Mouse (Mus musculus) midbrain, embryonic 11.5 days (tissue): ENCODE results near the gene Olfr311. TPM values are rescaled to one million over a fixed set of nuclear protein-coding genes. Genes with fewer than 3 reads are reported as not detected.
"Not testable (repeated sequence)": the region's sequence is repeated elsewhere in the genome, so short reads cannot be mapped to it uniquely, and the experiment has no call there.

ENCODE experiments used
- ATAC-seq: fragments of 200-750 bp; cut with Nextera tagmentation; 2 replicates; pipeline ENCODE4 v1.8.0; 2017; ENCODE audit warnings: moderate TSS enrichment, moderate library complexity; ENCODE audit not compliant: low FRiP score
- DNase-seq: peaks from one replicate; pipeline ENCODE4 v3.0.0; 2015; ENCODE audit warnings: low spot score; ENCODE audit errors: missing footprints
- H3K27ac ChIP-seq: fragments of 300-500 bp; sonication (generic); 2 replicates; pipeline ENCODE4 v1.5.1; 2014; ENCODE audit warnings: low read depth, low read length
- H3K27me3 ChIP-seq: fragments of 300-500 bp; sonication (generic); 2 replicates; pipeline ENCODE4 v1.6.1; 2014; ENCODE audit warnings: mild to moderate bottlenecking, low read length, moderate library complexity, mixed read lengths; ENCODE audit not compliant: control insufficient read depth, insufficient read depth
- H3K36me3 ChIP-seq: fragments of 300-500 bp; sonication (generic); 2 replicates; pipeline ENCODE4 v1.6.1; 2014; ENCODE audit warnings: mild to moderate bottlenecking, low read length, moderate library complexity, mixed read lengths; ENCODE audit not compliant: control insufficient read depth, insufficient read depth
- H3K4me1 ChIP-seq: fragments of 300-500 bp; sonication (generic); 2 replicates; pipeline ENCODE4 v1.6.1; 2014; ENCODE audit warnings: low read length; ENCODE audit not compliant: control insufficient read depth, insufficient read depth
- H3K4me2 ChIP-seq: fragments of 300-500 bp; sonication (generic); 2 replicates; pipeline ENCODE4 v1.6.1; 2014; ENCODE audit warnings: mild to moderate bottlenecking, moderate library complexity
- H3K4me3 ChIP-seq: fragments of 300-500 bp; sonication (generic); 2 replicates; pipeline ENCODE4 v1.5.1; 2014; ENCODE audit warnings: low read depth, low read length
- H3K9ac ChIP-seq: fragments of 300-500 bp; sonication (generic); 2 replicates; pipeline ENCODE4 v1.6.1; 2014; ENCODE audit warnings: low read length
- H3K9me3 ChIP-seq: fragments of 300-500 bp; sonication (generic); 2 replicates; pipeline ENCODE4 v1.6.1; 2016; ENCODE audit warnings: low read length; ENCODE audit not compliant: control insufficient read depth
- WGBS: fragments of 180-500 bp; shearing (Covaris S2); extraction: QIAGEN DNeasy Blood & Tissue Kit; methylation state at CpG from one replicate; pipeline ENCODE4 v1.1.7; 2014; 5-methylcytosine and 5-hydroxymethylcytosine counted together
- polyA plus RNA-seq: library from polyadenylated mRNA; unstranded; fragments of >200 nt; fragmentation: Nextera tagmentation; extraction: Ambion mirVana; gene quantifications from 2 replicates; pipeline ENCODE4 v1.2.1, GENCODE M21; 2014

Gene Olfr311
- not detected in 2 replicates for polyA plus RNA-seq

DNA sequence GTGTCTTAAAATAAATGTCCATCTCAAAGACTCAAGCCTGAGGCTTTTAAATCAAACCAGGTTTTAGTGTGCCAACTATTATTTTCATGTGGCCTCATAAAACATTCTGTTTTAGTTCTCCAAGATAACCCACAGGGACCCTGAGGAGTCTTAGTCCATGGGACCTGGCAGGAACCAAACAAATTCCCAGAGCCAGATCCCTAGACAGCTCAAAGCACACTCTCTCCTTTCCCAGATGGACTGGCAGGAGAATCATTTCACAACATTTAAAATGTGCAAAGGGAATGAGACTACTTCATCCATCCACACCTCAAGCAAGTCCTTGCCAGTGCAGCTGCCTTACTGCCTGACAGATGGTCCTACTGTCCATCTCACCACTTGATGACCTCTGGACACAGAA is at the start of gene Olfr311:
Gene Olfr311, plus strand, starts transcription at position 301 of the 400 bp plus-strand sequence.
- H3K27me3 ChIP-seq, H3K27ac ChIP-seq, ATAC-seq, H3K4me2 ChIP-seq, H3K9ac ChIP-seq, H3K9me3 ChIP-seq, H3K36me3 ChIP-seq, DNase-seq, H3K4me1 ChIP-seq, H3K4me3 ChIP-seq: not testable (repeated sequence)

- H3K9me3 ChIP-seq, result no peaks in the 10 kb centered on the region
- no peaks in the 10 kb centered on the region for H3K27me3 ChIP-seq
- no peaks in the 10 kb centered on the region for H3K4me1 ChIP-seq
- H3K36me3 ChIP-seq, result no peaks in the 10 kb centered on the region
- no peak for DNase-seq
- no peak overlapping the region for H3K4me2 ChIP-seq
- H3K4me3 ChIP-seq, result no peak overlapping the region
- WGBS, result 35% methylated on average over 3 of the region's 3 CpGs
- no peak overlapping the region for H3K9ac ChIP-seq
- H3K27ac ChIP-seq, result no peak overlapping the region
- ATAC-seq, result no peak
Observed at GRCm38 (mm10) chr11:58789532-58789931, 49.5 kb upstream of the Olfr311 start.

DNA sequence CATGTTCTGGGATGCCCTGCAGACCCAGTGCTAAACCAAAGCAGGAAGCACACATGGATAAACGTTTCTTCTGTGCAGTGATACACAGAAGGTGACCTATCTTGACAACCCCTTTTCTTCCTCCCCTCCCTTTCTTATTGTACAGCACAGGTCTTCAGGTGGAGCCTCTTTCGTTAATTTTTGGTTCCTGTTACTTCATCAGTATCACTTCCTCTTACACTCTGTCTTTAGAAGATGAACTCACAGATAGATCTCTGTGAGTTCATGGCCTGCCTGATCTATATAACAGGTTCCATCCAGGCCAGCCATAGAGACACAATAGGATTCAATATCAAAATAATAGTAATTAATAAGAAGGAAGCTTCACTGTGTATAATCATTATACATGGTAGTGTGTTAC is 49.0 kb upstream of the Olfr311 start:
- ATAC-seq, result no peak
- no peaks in the 10 kb centered on the region for H3K4me1 ChIP-seq
- 65% methylated on average over 2 of the region's 2 CpGs for WGBS

GRCm38 (mm10) chr11:58790646-58791045 is 48.4 kb upstream of the Olfr311 start:
- H3K9ac ChIP-seq, result no peak overlapping the region
- no peak overlapping the region for H3K27ac ChIP-seq
- DNase-seq (no peak), ATAC-seq (no peak)
- no peaks in the 10 kb centered on the region for H3K27me3 ChIP-seq
- H3K4me1 ChIP-seq, result no peaks in the 10 kb centered on the region
- no peak overlapping the region for H3K4me2 ChIP-seq
- H3K9me3 ChIP-seq, result no peaks in the 10 kb centered on the region
- 87% methylated on average over 6 of the region's 6 CpGs for WGBS
- H3K36me3 ChIP-seq, result no peaks in the 10 kb centered on the region
- H3K4me3 ChIP-seq, result no peak overlapping the region

More for the DNA sequence above, 49.0 kb upstream of the Olfr311 start:
- H3K27me3 ChIP-seq, result no peaks in the 10 kb centered on the region
- no peak for DNase-seq
- no peak overlapping the region for H3K9ac ChIP-seq
- no peaks in the 10 kb centered on the region for H3K9me3 ChIP-seq
- H3K4me3 ChIP-seq, result no peak overlapping the region
- no peaks in the 10 kb centered on the region for H3K36me3 ChIP-seq
- no peak overlapping the region for H3K4me2 ChIP-seq
- H3K27ac ChIP-seq, result no peak overlapping the region

GRCm38 (mm10) chr11:58795856-58796255 is 43.2 kb upstream of the Olfr311 start:
- Histone ChIP-seq H3K27me3 (no peaks in the 10 kb centered on the region), H3K27ac (no peak overlapping the region), H3K9ac (no peak overlapping the region), H3K36me3 (no peaks in the 10 kb centered on the region), H3K9me3 (no peaks in the 10 kb centered on the region), H3K4me2 (no peak overlapping the region), H3K4me3 (no peak overlapping the region), H3K4me1 (no peaks in the 10 kb centered on the region)
- DNase-seq (no peak), ATAC-seq (no peak)
- 90% methylated on average over 2 of the region's 2 CpGs for WGBS

- DNase-seq, result no peak
- Histone ChIP-seq H3K36me3 (no peaks in the 10 kb centered on the region), H3K9ac (no peak overlapping the region), H3K4me2 (no peak overlapping the region), H3K9me3 (no peaks in the 10 kb centered on the region), H3K4me1 (peaks cover 4% of the 10 kb centered on the region; the same call in 1 of the 2 replicates), H3K4me3 (no peak overlapping the region), H3K27ac (no peak overlapping the region), H3K27me3 (no peaks in the 10 kb centered on the region)
- 87% methylated on average over 7 of the region's 7 CpGs for WGBS
- ATAC-seq, result no peak
Observed at GRCm38 (mm10) chr11:58796850-58797249, 42.2 kb upstream of the Olfr311 start.

DNA sequence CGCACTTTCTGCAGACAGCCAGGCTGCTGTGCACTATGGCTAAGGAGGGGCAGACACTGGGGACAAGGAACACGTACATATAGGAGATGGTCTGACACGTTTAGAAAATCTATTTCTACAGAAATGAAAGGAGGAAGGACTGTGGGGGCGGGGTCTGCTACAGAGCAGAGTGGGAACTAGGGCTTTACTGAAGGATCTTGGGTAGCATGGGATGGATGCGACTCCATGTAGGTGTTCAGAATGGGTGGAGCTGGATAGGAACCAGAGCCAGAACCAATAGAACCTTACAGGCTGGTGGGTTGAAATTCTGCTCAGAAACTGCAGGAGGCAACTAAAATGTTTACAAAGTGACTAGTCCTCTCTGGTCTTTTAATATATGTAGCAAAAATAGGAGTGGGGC is 39.3 kb upstream of the Olfr311 start:
- Histone ChIP-seq H3K9me3 (no peaks in the 10 kb centered on the region), H3K4me2 (no peak overlapping the region), H3K27ac (no peak overlapping the region), H3K27me3 (no peaks in the 10 kb centered on the region), H3K9ac (no peak overlapping the region), H3K4me3 (no peak overlapping the region), H3K4me1 (peaks cover 7% of the 10 kb centered on the region; the same call in 1 of the 2 replicates), H3K36me3 (no peaks in the 10 kb centered on the region)
- DNase-seq (no peak), ATAC-seq (no peak)
- WGBS, result 84% methylated on average over 5 of the region's 5 CpGs

- H3K27me3 ChIP-seq, result no peaks in the 10 kb centered on the region
- no peaks in the 10 kb centered on the region for H3K36me3 ChIP-seq
- no peak within 1 kb of the TSS; the same call in 1 of the 2 replicates for H3K4me2 ChIP-seq
- H3K9ac ChIP-seq, result no peak within 1 kb of the TSS
- peak; percentile 70 for ATAC-seq
- no peaks in the 10 kb centered on the region for H3K9me3 ChIP-seq
- no peak within 1 kb of the TSS for H3K4me3 ChIP-seq
- peak; percentile 86 for DNase-seq
- no peak within 1 kb of the TSS for H3K27ac ChIP-seq
- 38% methylated on average over 14 of the region's 14 CpGs for WGBS
- H3K4me1 ChIP-seq, result peaks cover 7% of the 10 kb centered on the region; the same call in 1 of the 2 replicates
Observed at GRCm38 (mm10) chr11:58801558-58802228, 37.4 kb upstream of the Olfr311 start, which contains the start of gene Fam183b. Gene Fam183b, minus strand, starts transcription at chr11:58801960.

DNA sequence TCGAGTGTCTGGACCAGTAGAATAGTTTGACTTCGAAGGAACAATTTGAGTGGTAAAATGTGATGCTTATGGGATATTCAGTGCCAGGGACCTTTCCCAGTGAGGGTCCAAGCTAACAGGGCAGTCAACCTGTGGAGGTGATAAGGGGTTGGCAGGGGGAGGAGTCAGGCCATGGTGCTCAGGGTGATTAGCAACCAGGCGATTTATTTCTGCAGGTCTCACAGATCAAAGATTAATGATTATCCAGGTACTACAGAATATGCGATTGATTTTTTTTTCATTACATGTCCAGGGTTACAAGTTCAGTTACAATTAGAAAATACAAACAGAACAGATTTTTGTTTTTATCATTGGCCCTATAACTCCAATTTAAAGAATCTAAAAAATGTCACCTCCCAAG is 35.2 kb upstream of the Olfr311 start:
- Histone ChIP-seq H3K36me3 (no peaks in the 10 kb centered on the region), H3K9me3 (no peaks in the 10 kb centered on the region), H3K4me3 (no peak overlapping the region), H3K27me3 (no peaks in the 10 kb centered on the region), H3K27ac (no peak overlapping the region), H3K4me2 (no peak overlapping the region), H3K9ac (no peak overlapping the region), H3K4me1 (peaks cover 7% of the 10 kb centered on the region; the same call in 1 of the 2 replicates)
- WGBS, result 82% methylated on average over 4 of the region's 4 CpGs
- ATAC-seq (no peak), DNase-seq (no peak)
